Mouse (Mus musculus): ENCODE measurements around the gene Slc30a9.

DNA sequence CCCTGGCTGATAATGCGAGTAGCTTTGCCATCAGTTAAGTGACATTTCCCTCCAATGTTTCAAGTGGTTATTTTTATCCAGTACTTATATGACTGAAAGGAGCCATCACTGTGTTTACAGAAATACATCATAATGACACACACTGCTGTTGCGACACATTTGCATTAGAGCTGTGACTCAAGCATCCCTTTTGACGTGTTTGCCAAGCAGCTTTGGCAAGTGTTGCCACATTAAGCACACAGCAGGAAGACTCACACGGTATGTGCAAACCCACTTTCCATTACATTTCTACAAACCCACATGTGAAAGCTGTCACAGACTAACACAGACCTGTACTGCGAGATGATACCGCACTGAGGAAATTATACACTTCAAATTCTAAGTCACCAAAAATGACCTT is 87.2 kb downstream of the Slc30a9 start:
- TF ChIP-seq POLR2A (IDR thresholded peaks at IDR 0.05; ENCODE audit: borderline replicate concordance, extremely low read depth, low read depth, low read length) = no peak
- TF ChIP-seq CTCF (IDR thresholded peaks at IDR 0.05; ENCODE audit: insufficient read depth, low read length) = no peak

Measured in lung, adult 2 months (tissue).